Mouse (Mus musculus) megakaryocyte, embryonic 14.5 days (primary cell): ENCODE results near the gene Exosc2. TPM values are rescaled to one million over a fixed set of nuclear protein-coding genes. Genes with fewer than 3 reads are reported as not detected.

Experiments used
- H3K27me3 ChIP-seq: replicated peaks from 2 replicates; pipeline ENCODE3; 2012; ENCODE audit warnings: inconsistent platforms
- H3K36me3 ChIP-seq: replicated peaks from 2 replicates; pipeline ENCODE3; 2012; ENCODE audit warnings: low read length, inconsistent platforms, mixed read lengths
- H3K4me1 ChIP-seq: 2 replicates; pipeline ENCODE4 v1.6.1; 2012; ENCODE audit warnings: inconsistent platforms
- H3K4me3 ChIP-seq: replicated peaks from 2 replicates; pipeline ENCODE3; 2012; ENCODE audit warnings: moderate library complexity, mild to moderate bottlenecking, inconsistent platforms
- H3K9me3 ChIP-seq: 2 replicates; pipeline ENCODE4 v1.6.1; 2012; ENCODE audit warnings: inconsistent platforms
- FLI1 ChIP-seq: IDR thresholded peaks from 2 replicates; pipeline ENCODE4 v1.6.1; 2012; ENCODE audit warnings: low read length, inconsistent platforms, mixed read lengths
- GATA1 ChIP-seq: IDR thresholded peaks from 3 replicates; pipeline ENCODE4 v1.6.1; 2012; ENCODE audit warnings: mixed read lengths, low read length, inconsistent platforms, borderline replicate concordance
- polyA plus RNA-seq: library from polyadenylated mRNA; stranded (reverse); fragments of >175 nt; gene quantifications from 2 replicates; pipeline ENCODE4 v1.2.3, GENCODE M21; 2012; ENCODE audit warnings: low replicate concordance; ENCODE audit not compliant: insufficient read depth

Gene Exosc2
- polyA plus RNA-seq, 1 experiment, result 11.9 TPM

DNA sequence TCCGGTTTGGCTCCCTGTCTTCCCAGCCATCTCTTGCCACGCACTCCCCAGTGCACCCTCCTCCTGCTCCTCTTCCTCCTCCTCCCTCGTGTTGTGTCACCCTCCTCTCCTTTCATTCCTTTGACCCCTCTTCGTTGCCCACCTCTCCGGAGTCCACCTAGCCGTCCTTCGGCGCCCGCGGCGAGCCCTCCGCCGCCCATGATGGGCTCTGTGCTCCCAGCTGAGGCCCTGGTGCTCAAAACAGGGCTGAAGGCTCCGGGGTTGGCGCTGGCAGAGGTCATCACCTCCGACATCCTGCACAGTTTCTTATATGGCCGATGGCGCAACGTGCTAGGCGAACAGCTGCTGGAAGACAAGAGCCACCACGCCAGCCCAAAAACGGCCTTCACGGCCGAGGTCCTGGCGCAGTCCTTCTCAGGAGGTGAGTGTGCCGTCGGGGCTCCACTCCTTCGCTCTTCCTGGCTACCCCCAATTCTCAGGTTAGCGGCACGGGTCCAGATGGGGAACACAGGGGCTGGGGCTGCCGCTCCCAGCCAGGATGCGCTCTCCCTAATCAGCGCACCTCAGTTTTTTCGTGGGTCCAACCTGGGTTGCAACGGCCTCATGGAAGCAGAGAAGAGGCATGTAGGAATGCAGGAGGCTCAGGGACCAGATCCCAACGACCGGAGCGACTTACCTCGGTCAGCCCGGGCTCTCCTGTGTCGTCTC is 30.5 kb upstream of the Exosc2 start, which contains the start of gene Prdm12:
Prdm12 (plus strand) TSS at position 137 of the 708 bp plus-strand sequence.
- peaks cover 100% of the 10 kb centered on the region for H3K27me3 ChIP-seq
- H3K36me3 ChIP-seq, result no peaks in the 10 kb centered on the region
- peaks cover 44% of the 10 kb centered on the region for H3K4me1 ChIP-seq
- H3K4me3 ChIP-seq, result no peak within 1 kb of the TSS
- TF ChIP-seq GATA1, result no peak
- no peak for TF ChIP-seq FLI1
- H3K9me3 ChIP-seq, result no peaks in the 10 kb centered on the region

DNA sequence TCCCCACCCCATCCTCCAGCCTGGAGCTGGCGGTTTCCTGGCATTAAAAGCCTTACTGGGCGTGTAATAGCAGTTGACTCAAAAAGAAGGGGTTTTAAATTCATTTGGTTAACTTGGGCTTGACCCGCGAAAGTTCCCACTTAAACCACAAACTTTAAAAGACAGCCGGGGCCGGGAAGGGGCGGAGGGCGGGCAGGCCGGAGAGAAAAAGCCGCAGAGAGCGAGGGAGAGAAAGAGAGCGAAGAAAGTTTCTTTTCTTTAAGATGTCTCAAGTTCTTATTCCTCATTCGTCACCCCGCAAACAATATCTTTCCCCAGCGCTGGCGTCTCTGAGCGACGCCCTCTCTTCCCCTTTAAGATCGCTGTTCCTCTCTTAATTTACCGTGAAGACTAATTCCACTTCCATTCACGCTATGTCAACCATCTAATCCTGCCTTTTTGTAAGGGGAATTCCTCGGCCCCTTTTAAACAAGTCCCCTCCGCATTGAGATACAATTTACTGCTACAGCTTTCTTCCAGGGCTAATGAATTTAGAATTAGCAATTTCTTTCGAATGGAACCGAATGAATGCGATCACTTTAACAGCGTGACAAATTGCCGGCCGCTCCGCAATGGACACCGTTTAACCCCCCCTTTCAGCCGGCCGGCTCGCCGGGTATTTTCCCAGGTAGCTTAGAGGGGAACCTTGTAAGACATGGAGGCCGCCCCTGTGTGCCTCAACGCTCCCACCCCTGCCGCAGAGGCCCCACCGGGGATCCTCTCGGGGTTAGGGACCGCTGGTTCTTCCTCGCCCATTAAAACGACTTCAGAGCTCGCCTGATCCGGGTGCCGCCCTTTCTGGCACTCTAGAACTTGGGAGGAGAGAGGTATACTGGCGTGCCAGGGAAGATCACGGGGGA is 29.7 kb upstream of the Exosc2 start:
- Histone ChIP-seq H3K9me3 (no peaks in the 10 kb centered on the region), H3K36me3 (no peaks in the 10 kb centered on the region), H3K27me3 (peaks cover 99% of the 10 kb centered on the region), H3K4me1 (peaks cover 38% of the 10 kb centered on the region), H3K4me3 (no peak overlapping the region)
- no peak for TF ChIP-seq GATA1
- no peak for TF ChIP-seq FLI1

DNA sequence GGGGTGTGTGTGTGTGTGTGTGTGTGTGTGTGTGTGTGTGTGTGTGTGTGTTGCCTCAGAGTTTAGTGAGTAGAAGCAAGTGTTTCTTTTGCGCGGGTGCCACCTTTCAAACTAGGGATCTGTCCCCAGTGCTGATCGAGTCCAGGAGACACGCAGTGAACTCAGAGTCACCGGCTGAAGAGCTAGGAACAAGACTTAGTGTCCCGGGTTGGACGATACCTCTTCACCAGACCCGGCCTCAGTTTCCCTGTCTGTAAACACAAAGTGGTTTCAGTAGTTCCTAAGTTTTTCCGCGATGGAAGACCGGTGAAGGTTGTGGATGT is 29.0 kb upstream of the Exosc2 start:
- no peaks in the 10 kb centered on the region for H3K9me3 ChIP-seq
- no peak overlapping the region for H3K4me3 ChIP-seq
- H3K27me3 ChIP-seq, result peaks cover 99% of the 10 kb centered on the region
- TF ChIP-seq FLI1, result no peak
- no peak for TF ChIP-seq GATA1
- H3K4me1 ChIP-seq, result peaks cover 33% of the 10 kb centered on the region
- no peaks in the 10 kb centered on the region for H3K36me3 ChIP-seq

DNA sequence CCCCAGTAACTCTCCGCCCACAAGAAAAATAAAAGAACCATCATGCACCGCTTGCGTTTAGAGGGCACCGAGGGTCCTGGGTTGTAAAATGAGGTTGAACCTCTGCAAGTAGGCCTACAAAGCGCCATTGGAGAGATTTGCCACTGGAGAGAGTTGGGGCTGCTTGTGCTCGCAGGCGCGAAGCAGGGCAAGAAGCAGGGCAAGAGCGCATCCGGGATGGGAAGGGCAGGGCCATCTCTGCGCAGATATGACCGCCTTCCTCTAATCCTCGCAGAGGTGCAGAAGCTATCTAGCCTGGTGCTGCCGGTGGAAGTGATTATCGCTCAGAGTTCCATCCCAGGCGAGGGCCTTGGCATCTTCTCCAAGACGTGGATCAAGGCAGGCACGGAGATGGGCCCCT is 28.6 kb upstream of the Exosc2 start:
- TF ChIP-seq GATA1, result no peak
- no peak for TF ChIP-seq FLI1
- peaks cover 31% of the 10 kb centered on the region for H3K4me1 ChIP-seq
- H3K27me3 ChIP-seq, result peaks cover 99% of the 10 kb centered on the region
- no peaks in the 10 kb centered on the region for H3K36me3 ChIP-seq
- no peaks in the 10 kb centered on the region for H3K9me3 ChIP-seq
- H3K4me3 ChIP-seq, result no peak overlapping the region

DNA sequence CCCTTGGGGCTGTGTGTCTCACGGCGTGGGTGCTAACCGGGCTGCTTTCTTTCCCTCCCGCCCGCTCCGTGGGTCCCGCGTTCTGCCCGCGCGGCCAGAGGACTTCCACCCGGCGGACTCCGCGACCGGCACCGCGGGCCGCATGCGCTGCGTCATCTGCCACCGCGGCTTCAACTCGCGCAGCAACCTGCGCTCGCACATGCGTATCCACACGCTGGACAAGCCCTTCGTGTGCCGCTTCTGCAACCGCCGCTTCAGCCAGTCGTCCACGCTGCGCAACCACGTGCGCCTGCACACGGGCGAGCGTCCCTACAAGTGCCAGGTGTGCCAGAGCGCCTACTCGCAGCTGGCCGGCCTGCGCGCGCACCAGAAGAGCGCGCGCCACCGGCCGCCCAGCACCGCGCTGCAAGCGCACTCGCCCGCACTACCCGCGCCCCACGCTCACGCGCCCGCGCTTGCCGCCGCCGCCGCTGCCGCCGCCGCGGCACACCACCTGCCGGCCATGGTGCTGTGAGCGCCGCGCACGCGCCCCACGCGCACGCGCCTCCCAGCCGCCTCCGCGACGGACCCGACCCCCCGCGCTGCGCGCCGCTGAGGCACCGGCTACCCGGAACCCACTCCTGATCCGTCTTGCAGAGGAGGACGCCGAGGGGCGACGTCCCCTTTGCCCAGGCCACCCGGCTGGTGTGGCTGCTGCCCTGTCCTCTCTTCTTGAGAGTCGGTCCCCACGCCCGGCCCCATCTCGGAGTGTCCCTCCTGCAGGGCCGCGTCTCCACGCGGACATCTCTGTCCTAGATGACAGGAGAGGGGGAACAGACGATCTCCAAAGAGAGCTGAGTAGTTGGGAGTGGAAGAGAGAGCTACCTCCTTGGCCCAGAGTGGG is 16.3 kb upstream of the Exosc2 start:
- Histone ChIP-seq H3K9me3 (peaks cover 24% of the 10 kb centered on the region), H3K4me1 (peaks cover 17% of the 10 kb centered on the region), H3K36me3 (no peaks in the 10 kb centered on the region), H3K4me3 (peak overlapping the region; percentile 90), H3K27me3 (peaks cover 94% of the 10 kb centered on the region)
- TF ChIP-seq FLI1 (no peak), GATA1 (no peak)

DNA sequence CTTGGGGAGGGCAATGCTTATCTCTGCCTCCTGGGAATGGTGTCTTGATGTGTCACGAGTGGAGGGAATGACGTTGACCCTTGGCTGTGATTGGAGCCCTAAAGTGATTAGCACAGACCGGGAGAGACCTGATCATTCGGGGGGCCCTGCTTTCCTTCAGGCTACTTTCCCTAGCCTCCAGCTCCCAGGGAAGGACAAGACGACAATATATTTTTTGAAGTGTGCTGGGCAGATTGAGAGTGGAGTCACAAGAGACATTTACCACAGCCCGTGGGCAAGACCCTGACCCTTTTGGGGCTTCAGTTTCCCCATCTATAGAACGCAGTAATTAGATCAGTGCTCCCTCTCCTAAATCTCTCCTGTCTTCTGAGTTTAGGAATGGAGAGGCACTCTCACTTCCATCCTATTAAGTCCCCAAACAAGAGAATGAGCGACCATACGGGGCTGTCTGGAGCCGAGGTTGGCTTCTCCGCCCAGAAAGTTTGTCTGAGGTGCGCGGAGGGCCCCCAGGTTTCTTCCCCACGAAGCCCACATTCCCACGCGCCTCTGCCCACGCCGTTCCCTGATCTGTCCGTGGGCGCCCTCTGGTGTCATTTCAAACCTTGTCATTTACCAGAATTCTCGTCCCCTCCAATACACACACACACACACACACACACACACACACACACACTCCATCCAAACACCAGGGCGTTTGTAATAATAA is 15.5 kb upstream of the Exosc2 start:
- Histone ChIP-seq H3K27me3 (peaks cover 94% of the 10 kb centered on the region), H3K4me3 (peak overlapping the region; percentile 90), H3K9me3 (peaks cover 32% of the 10 kb centered on the region), H3K4me1 (peaks cover 17% of the 10 kb centered on the region), H3K36me3 (no peaks in the 10 kb centered on the region)
- TF ChIP-seq FLI1, result no peak
- TF ChIP-seq GATA1, result no peak

DNA sequence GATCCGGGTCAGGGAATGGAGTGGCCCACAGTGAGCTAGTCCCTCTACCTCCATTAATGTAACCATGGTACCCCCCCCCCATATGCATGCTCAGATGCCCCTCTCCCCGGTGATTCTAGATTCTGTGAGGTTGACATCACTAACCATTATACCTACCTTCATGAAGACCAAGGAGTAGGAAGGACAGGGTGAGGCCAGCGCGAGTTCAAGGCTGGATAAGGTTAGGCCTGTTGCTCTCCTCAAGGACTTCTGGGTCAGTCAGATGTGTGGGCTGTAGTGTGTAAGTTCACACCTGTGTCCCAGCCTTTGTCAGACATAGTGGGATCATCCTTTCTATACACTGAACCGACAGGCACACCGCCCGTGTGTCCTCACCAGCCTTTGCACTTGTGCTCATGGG is 14.1 kb upstream of the Exosc2 start:
- peaks cover 34% of the 10 kb centered on the region for H3K9me3 ChIP-seq
- TF ChIP-seq GATA1, result no peak
- peaks cover 17% of the 10 kb centered on the region for H3K4me1 ChIP-seq
- H3K27me3 ChIP-seq, result peaks cover 93% of the 10 kb centered on the region
- no peaks in the 10 kb centered on the region for H3K36me3 ChIP-seq
- no peak overlapping the region for H3K4me3 ChIP-seq

DNA sequence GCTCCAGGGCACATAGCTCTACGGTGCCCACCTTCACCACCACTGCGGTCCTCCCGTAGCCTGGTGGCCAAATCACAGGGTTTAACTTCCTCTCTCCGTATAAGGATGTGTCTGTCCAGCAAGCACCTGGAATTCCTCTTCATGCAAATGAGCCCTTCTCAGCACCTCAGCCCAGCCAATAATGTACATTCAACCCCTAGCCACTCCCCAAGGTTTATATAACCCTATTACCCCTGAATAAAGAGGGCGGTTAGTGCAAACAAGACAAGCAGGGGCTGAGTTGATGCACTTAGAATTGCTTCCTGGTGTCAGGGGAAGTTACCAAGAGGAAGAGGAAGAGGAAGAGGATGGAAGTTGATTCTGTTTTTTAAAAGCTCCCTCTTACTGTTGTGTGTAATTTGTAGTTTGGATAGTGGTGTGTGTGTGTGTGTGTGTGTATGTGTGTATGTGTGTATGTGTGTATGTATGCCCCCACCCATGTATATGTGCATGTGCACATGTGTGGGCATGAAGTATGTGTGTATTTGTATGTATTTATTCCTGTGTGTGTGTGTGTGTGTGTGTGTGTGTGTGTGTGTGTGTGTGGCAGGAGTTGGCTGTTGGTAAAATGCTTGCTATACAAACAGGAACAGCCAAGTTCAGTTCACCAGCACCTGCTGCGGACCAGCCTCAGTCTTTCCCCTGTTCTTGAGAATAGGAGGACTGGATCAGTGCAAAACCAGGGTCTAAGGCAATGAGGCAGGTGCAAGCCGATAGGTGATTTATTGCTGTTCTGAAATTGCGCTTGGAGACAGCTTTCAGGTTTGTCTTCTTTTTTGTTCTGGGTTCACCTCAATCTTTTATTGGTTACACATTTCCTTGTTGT is 7.3 kb upstream of the Exosc2 start:
- Histone ChIP-seq H3K27me3 (peaks cover 80% of the 10 kb centered on the region), H3K4me3 (no peak overlapping the region), H3K9me3 (peaks cover 20% of the 10 kb centered on the region), H3K4me1 (peaks cover 21% of the 10 kb centered on the region), H3K36me3 (no peaks in the 10 kb centered on the region)
- TF ChIP-seq GATA1 (no peak), FLI1 (no peak)
